Mouse (Mus musculus) stomach, postnatal 0 days (tissue): Measurements from ENCODE around the gene C2. TPM values are rescaled to one million over a fixed set of nuclear protein-coding genes. Genes with fewer than 3 reads are reported as not detected.
A peak's percentile ranks its signal among the peaks of the same experiment; 100 is the strongest.

ENCODE experiments used
- ATAC-seq: fragments of 200-750 bp; cut with Nextera tagmentation; 2 replicates; pipeline ENCODE4 v1.8.0; 2017; ENCODE audit not compliant: low FRiP score, low TSS enrichment
- DNase-seq: peaks from one replicate; pipeline ENCODE4 v3.0.0-alpha.2; 2016; ENCODE audit warnings: low spot score
- H3K27ac ChIP-seq: fragments of 300-500 bp; sonication (generic); replicated peaks from 2 replicates; pipeline ENCODE4 v1.5.1; 2014; ENCODE audit warnings: mild to moderate bottlenecking, control low read depth
- H3K27me3 ChIP-seq: fragments of 300-500 bp; sonication (generic); 2 replicates; pipeline ENCODE4 v1.6.1; 2014; ENCODE audit warnings: low read length; ENCODE audit not compliant: control insufficient read depth, insufficient read depth
- H3K36me3 ChIP-seq: fragments of 300-500 bp; sonication (generic); 2 replicates; pipeline ENCODE4 v1.6.1; 2014; ENCODE audit warnings: low read length, mixed read lengths; ENCODE audit not compliant: control insufficient read depth, insufficient read depth
- H3K4me1 ChIP-seq: fragments of 300-500 bp; sonication (generic); replicated peaks from 2 replicates; pipeline ENCODE4 v1.6.1; 2014; ENCODE audit warnings: antibody characterized with exemption; ENCODE audit not compliant: control insufficient read depth, insufficient read depth
- H3K4me2 ChIP-seq: fragments of 300-500 bp; sonication (generic); replicated peaks from 2 replicates; pipeline ENCODE4 v1.6.1; 2014; ENCODE audit warnings: low read depth, mild to moderate bottlenecking, control low read depth, moderate library complexity
- H3K4me3 ChIP-seq: fragments of 300-500 bp; sonication (generic); 2 replicates; pipeline ENCODE4 v1.5.1; 2014; ENCODE audit warnings: low read depth, low read length, control low read depth
- H3K9ac ChIP-seq: fragments of 300-500 bp; sonication (generic); 2 replicates; pipeline ENCODE4 v1.6.1; 2014; ENCODE audit warnings: mild to moderate bottlenecking, low read length, control low read depth, mixed read lengths
- H3K9me3 ChIP-seq: fragments of 300-500 bp; sonication (generic); 2 replicates; pipeline ENCODE4 v1.6.1; 2016; ENCODE audit warnings: low read length; ENCODE audit not compliant: control insufficient read depth
- CTCF ChIP-seq: IDR thresholded peaks from 2 replicates; pipeline ENCODE4 v1.5.1; 2016; ENCODE audit warnings: antibody characterized with exemption, low read depth, mild to moderate bottlenecking, moderate library complexity
- EP300 ChIP-seq: optimal IDR thresholded peaks from 2 replicates; pipeline ENCODE3; 2016; ENCODE audit warnings: antibody characterized with exemption
- WGBS: fragments of 180-500 bp; shearing (Covaris S2); extraction: QIAGEN DNeasy Blood & Tissue Kit; methylation state at CpG from one replicate; pipeline ENCODE4 v1.1.7; 2014; 5-methylcytosine and 5-hydroxymethylcytosine counted together
- polyA plus RNA-seq: library from polyadenylated mRNA; unstranded; fragments of >200 nt; fragmentation: Nextera tagmentation; extraction: Ambion mirVana; gene quantifications from 2 replicates; pipeline ENCODE4 v1.2.1, GENCODE M21; 2015

Gene C2
- polyA plus RNA-seq, 1 experiment from 2014 or later = 4.8 TPM

- H3K9ac ChIP-seq = no peak overlapping the region
- TF ChIP-seq EP300 (no peak), CTCF (no peak)
- DNase-seq = no peak
- no peaks in the 10 kb centered on the region for H3K9me3 ChIP-seq
- no peak for ATAC-seq
- H3K27me3 ChIP-seq = no peaks in the 10 kb centered on the region
- 83% methylated on average over 9 of the region's 9 CpGs for WGBS
- H3K4me1 ChIP-seq = no peaks in the 10 kb centered on the region
- H3K27ac ChIP-seq = no peak overlapping the region
- H3K4me2 ChIP-seq = no peak overlapping the region
- peaks cover 4% of the 10 kb centered on the region; the same call in 1 of the 2 replicates for H3K36me3 ChIP-seq
- H3K4me3 ChIP-seq = no peak overlapping the region
Observed at GRCm38 (mm10) chr17:34860514-34860913, 37.6 kb downstream of the C2 start.

DNA sequence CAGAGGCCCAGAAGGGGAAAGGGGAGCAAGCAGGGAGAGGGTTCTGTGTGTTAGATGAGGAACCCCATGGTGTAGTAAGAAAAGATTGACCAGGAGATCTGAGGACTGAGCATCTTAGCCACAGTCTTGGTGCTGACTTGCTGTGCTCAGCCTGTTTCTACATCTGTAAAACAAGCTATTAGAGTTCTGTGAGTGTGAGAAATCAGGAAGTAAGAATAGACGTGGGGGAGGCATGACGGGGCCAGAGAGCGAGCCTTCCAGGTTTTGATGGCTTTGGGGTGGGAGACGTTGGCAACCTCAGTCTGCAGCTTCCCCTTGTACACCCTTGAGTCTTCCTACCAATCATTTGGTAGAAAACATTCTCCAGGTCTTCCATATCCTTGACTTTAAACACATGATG is 39.4 kb downstream of the C2 start:
- no peak overlapping the region for H3K4me2 ChIP-seq
- H3K27ac ChIP-seq = no peak overlapping the region
- no peaks in the 10 kb centered on the region for H3K9me3 ChIP-seq
- H3K9ac ChIP-seq = no peak overlapping the region
- H3K4me3 ChIP-seq = no peak overlapping the region
- H3K27me3 ChIP-seq = no peaks in the 10 kb centered on the region
- 67% methylated on average over 4 of the region's 4 CpGs for WGBS
- TF ChIP-seq EP300 (no peak), CTCF (no peak)
- DNase-seq = no peak
- H3K4me1 ChIP-seq = no peaks in the 10 kb centered on the region
- peaks cover 12% of the 10 kb centered on the region; the same call in 1 of the 2 replicates for H3K36me3 ChIP-seq
- ATAC-seq = no peak

GRCm38 (mm10) chr17:34855825-34856224 is 42.2 kb downstream of the C2 start:
- Histone ChIP-seq H3K4me2 (no peak overlapping the region), H3K27ac (no peak overlapping the region), H3K9me3 (no peaks in the 10 kb centered on the region), H3K27me3 (no peaks in the 10 kb centered on the region), H3K9ac (peak overlapping the region; percentile 8; the same call in 1 of the 2 replicates), H3K4me3 (no peak overlapping the region), H3K4me1 (0 out of 2 replicates have a peak, but pooled peaks cover 2% of the 10 kb centered on the region), H3K36me3 (peaks cover 18% of the 10 kb centered on the region; the same call in 1 of the 2 replicates)
- DNase-seq (peak; percentile 51), ATAC-seq (peak; percentile 36; the same call in 1 of the 2 replicates)
- peak; percentile 89 for TF ChIP-seq CTCF
- no peak for TF ChIP-seq EP300
- 36% methylated on average over 3 of the region's 3 CpGs for WGBS

- H3K4me3 ChIP-seq = no peak overlapping the region
- no peak overlapping the region for H3K9ac ChIP-seq
- no peak for ATAC-seq
- H3K9me3 ChIP-seq = no peaks in the 10 kb centered on the region
- no peaks in the 10 kb centered on the region for H3K27me3 ChIP-seq
- H3K27ac ChIP-seq = no peak overlapping the region
- WGBS = 66% methylated on average over 3 of the region's 3 CpGs
- TF ChIP-seq EP300 = no peak
- no peak for TF ChIP-seq CTCF
- no peak overlapping the region for H3K4me2 ChIP-seq
- DNase-seq = no peak
- peaks cover 18% of the 10 kb centered on the region; the same call in 1 of the 2 replicates for H3K36me3 ChIP-seq
- 0 out of 2 replicates have a peak, but pooled peaks cover 2% of the 10 kb centered on the region for H3K4me1 ChIP-seq
Observed at GRCm38 (mm10) chr17:34854761-34855160, 43.3 kb downstream of the C2 start.

DNA sequence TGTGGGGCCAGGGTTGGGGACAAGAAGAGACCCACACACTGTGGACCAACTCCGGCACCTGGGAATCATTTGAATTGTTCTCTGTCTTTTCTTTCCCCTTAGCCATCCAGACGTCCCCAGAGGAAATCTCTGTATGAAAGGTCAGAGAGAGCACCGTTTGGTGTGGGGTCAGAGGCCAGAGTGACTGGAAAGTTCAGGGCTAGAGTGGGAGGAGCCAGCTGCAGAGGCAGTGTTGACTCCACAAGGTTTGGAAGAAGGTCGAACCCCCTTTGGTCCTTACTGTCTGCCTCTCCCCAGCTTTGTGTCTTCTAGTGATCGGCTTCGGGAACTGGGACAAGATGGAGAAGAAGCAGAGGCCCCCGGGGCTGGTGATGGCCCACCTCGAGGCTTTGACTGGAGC is 44.6 kb downstream of the C2 start:
- Histone ChIP-seq H3K27me3 (no peaks in the 10 kb centered on the region), H3K4me1 (0 out of 2 replicates have a peak, but pooled peaks cover 2% of the 10 kb centered on the region), H3K9ac (no peak overlapping the region), H3K4me2 (no peak overlapping the region), H3K9me3 (no peaks in the 10 kb centered on the region), H3K4me3 (no peak overlapping the region), H3K36me3 (peaks cover 18% of the 10 kb centered on the region; the same call in 1 of the 2 replicates), H3K27ac (no peak overlapping the region)
- TF ChIP-seq CTCF (no peak), EP300 (no peak)
- DNase-seq (no peak), ATAC-seq (no peak)
- WGBS = 77% methylated on average over 8 of the region's 8 CpGs

DNA sequence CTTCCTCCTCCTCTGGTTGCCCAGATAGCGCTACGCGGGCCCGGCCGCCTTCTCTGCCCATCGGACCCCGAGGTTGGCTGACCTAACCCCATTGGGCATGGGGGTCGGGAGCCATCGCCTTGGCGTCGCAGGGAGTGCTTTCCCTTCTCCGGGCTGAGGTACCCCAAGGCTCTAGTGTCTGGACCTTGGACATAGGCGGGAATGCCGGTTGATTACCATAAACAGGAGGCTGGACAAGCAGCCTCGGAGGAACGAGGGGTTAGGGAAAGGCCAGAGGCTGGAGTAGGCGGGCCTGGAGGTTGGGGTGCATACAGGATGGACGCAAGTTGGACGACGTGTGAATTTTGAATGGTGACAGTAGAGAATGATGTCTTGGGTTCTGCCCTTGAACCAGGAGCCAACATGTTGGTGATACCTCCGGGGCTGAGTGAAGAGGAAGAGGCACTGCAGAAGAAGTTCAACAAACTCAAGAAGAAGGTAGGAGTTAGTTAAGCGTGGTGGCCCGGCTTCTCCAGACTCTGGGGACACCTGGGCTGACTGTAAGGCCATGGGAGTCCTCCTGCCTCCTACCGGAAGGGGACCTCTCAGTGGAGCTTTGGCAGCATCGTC is 47.4 kb downstream of the C2 start:
- Histone ChIP-seq H3K4me2 (peak overlapping the region; percentile 98), H3K27me3 (no peaks in the 10 kb centered on the region), H3K4me1 (0 out of 2 replicates have a peak, but pooled peaks cover 2% of the 10 kb centered on the region), H3K27ac (peak overlapping the region; percentile 73), H3K9ac (peak overlapping the region; percentile 85), H3K9me3 (no peaks in the 10 kb centered on the region), H3K4me3 (peak overlapping the region; percentile 87), H3K36me3 (peaks cover 18% of the 10 kb centered on the region; the same call in 1 of the 2 replicates)
- WGBS = under 1% methylated on average over 25 of the region's 25 CpGs
- peak; percentile 7; the same call in 1 of the 2 replicates for ATAC-seq
- TF ChIP-seq CTCF (no peak), EP300 (no peak)
- DNase-seq = no peak
